Mouse (Mus musculus) left cerebral cortex, adult 2 months (tissue): ENCODE data around the gene Parvb. TPM values are rescaled to one million over a fixed set of nuclear protein-coding genes. Genes with fewer than 3 reads are reported as not detected.

Experiments
- DNase-seq, 2 experiments: peaks; one replicate each; pipeline ENCODE4 v3.0.0; 2021 to 2022; ENCODE audit warnings: low spot score in 2 of 2, mixed read lengths in 1 of 2; ENCODE audit errors: extremely low spot score in 1 of 2
- H3K27ac ChIP-seq: fragments of 200-600 bp; 2 replicates; pipeline ENCODE4 v1.8.1; 2022
- H3K4me3 ChIP-seq: fragments of 200-600 bp; 2 replicates; pipeline ENCODE4 v1.8.1; 2022
- CTCF ChIP-seq: fragments of 200-600 bp; IDR thresholded peaks from 2 replicates; pipeline ENCODE4 v1.8.1; 2022; ENCODE audit warnings: antibody characterized with exemption, mild to moderate bottlenecking, moderate library complexity
- intact Hi-C: fragments of 180-260 bp; cut with DNase I; formaldehyde crosslinking; loops from one replicate; pipeline ENCODE4 v1.15.1; 2025
- total RNA-seq, 2 experiments: library from RNA; stranded (reverse); gene quantifications; 2 replicates each; pipeline ENCODE4 v1.2.3; 2021

Gene Parvb
- total RNA-seq, 2 experiments from 2014 or later = 19.3 to 20.9 TPM

DNA sequence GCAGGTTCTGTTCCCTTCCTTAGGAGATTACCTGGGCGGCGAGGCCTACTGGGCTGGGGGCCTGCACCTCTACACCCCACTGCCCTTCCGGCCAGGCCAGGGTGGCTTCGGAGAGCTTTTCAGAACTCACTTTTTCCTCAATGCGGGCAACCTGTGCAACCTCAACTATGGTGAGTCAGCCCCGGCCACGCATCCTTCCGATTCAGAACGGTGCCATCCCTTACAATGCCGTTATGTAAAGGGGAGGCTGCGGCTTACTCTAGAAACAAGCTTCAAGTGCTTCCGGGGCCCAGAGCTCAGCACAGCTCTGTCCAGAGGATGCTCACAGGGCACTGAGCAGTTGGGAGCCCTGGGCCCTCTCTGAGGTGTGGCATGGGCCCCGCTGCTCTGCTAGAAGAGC is 21.4 kb upstream of the Parvb start:
- Histone ChIP-seq H3K4me3 (no peak overlapping the region), H3K27ac (peak overlapping the region; percentile 36; the same call in 1 of the 2 replicates)
- TF ChIP-seq CTCF = no peak
- DNase-seq = no peak
- intact Hi-C loops = loop anchor here (5.0 kb wide), 1 partner anchor 402 kb away; no protein-coding TSS in a partner anchor

DNA sequence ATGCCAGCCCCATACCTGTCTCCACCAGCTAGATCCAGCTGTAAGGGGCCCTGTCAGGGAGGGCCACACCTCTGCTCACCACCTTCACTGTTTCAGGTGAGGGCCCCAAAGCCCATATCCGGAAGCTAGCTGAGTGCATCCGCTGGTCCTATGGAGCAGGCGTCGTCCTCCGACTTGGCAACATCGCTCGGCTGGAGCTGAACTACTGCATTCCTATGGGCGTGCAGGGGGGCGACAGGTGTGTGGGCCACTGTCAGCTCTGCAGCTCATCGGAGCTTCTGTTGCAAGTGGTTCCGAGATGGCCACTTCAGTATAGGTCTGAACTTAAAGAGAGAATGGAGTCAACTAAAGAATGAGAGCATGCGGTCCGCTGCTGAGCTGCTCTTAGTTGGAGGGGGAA is 20.9 kb upstream of the Parvb start:
- Histone ChIP-seq H3K4me3 (no peak overlapping the region), H3K27ac (no peak overlapping the region; the same call in 1 of the 2 replicates)
- intact Hi-C loops = loop anchor here (5.0 kb wide), 1 partner anchor 401 kb away; no protein-coding TSS in a partner anchor
- DNase-seq = no peak
- TF ChIP-seq CTCF = no peak

DNA sequence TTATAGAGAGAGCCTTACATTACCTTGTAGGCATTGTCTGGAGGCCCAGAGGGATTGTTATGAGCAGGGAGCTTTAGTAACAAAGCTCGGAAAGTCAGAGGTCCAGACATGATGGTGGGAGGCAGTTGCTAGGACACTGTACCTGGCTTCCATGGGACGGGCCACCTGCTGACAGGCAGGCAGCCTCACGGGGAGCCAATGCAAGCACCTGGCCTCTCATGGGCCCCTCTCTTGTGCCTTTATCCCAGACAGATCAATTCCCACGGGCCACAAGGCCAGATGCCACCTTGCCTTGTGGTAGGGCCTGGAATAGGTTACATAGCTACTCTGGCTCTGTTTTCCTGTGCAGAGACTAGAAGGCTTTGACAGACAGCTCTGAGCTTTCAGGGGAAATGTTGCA is 20.3 kb upstream of the Parvb start:
- intact Hi-C loops = loop anchor here (5.0 kb wide), 1 partner anchor 401 kb away; no protein-coding TSS in a partner anchor
- DNase-seq = no peak
- no peak overlapping the region for H3K27ac ChIP-seq
- TF ChIP-seq CTCF = no peak
- H3K4me3 ChIP-seq = no peak overlapping the region

DNA sequence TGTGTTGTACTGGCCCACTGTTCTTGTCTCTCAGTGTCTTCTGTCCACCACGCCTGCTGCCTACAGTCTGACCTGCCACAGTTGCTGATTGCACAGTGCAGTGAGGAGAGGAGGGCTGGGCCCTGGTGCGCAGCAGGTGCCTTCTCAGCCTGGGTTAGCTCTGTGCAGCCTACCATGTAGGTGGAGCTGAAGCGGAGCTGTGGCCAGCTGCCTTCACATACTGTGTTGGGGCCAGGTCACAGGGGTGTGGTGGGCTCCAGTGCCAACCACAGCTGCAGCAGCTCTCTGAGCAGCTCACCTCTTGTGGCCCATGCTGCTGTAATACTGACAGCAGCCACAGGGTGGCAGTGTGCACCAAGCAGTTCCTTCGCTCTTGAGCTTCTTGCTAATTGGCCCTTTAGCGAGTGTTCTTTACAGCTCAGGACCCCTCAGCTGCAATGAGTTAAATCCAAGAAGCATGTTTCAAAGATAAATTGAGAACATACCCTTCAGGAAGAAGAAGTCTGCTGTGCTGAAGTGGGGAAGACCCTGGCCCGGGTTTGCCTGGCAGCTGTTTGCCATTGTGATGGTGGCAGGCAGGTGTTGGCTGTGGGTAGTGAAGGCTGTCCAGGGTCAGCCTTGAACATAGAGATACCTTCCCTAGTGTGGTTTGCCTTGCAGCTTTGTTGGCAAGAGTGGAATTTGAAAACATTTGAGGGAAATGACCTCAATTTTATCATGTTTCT is 19.6 kb upstream of the Parvb start:
- intact Hi-C loops = loop anchor here (1.0 to 5.0 kb wide), 2 partner anchors 400 to 419 kb away; no protein-coding TSS in a partner anchor
- peak; percentile 100 for TF ChIP-seq CTCF
- Histone ChIP-seq H3K27ac (no peak overlapping the region), H3K4me3 (no peak overlapping the region)
- DNase-seq = peak; percentile 85 to 90

DNA sequence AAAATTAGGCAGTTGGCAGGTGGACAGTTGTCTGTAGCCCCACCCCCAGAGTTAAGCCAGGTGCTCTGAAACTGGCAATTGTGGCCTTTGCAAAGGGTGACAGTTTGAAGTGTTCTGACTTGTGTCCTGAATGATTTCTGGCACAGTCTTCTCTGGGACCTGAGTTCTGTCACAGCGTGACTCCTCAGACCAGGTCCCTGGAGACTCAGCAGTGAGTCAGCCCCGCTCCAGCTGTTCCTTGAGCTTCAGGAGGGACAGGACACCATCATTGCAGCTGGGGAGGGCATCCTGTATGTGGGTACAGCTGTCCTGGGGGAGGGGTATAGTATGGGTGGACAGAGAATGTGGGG is 19.1 kb upstream of the Parvb start:
- intact Hi-C loops = loop anchor here (1.0 to 5.0 kb wide), 2 partner anchors 400 to 419 kb away; no protein-coding TSS in a partner anchor
- TF ChIP-seq CTCF = no peak
- Histone ChIP-seq H3K4me3 (no peak overlapping the region), H3K27ac (no peak overlapping the region)
- DNase-seq = no peak

DNA sequence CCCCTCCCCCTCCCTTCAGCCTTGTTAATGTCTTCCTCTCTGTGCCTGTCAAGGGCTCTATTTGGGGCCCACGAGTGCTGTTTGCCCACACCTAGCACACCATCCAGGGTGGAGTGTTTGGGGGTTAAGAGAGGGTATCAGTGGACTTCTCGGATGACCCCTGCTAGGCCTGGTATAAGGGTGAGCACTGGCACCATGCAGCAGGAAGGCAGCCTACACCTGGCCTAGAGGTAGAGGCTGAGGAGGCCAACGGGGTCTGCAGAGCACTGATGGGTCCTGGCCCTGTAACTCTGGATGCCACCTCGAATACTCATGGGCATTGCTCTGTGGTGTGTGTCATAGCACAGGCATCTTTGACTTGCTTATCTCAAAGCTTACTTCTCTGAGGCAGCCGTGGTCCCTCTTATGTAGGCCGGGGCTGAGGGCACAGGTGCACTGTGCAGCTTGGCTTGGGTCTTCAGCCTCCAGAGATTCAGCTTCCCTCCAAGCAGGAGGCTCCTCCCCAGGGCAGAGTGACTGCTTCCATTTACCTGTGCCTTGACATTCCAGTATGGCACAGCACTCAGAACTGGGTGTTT is 18.6 kb upstream of the Parvb start:
- DNase-seq = no peak
- no peak overlapping the region for H3K4me3 ChIP-seq
- no peak for TF ChIP-seq CTCF
- H3K27ac ChIP-seq = no peak overlapping the region
- intact Hi-C loops = loop anchor here (5.0 kb wide), 1 partner anchor 399 kb away; no protein-coding TSS in a partner anchor

DNA sequence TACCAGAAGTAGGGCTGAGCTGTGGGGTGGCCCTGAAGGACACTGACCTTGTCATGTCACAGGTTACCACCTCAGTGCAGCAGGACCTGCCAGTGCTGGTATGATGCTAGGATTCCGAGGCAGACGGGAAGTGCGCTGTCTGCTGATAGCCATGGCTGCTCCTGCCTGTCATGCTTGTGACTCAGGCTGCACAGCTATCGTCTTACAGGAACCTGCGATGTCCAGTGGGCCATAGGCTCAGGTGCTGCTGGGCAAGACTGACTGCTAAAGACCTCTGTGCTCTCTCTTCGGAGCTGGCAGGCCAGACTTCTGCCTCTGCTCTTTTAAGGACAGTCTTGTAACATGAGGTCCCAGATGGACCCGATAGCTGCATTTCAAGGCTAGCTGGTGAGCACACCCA is 17.4 kb upstream of the Parvb start:
- DNase-seq = no peak
- intact Hi-C loops = loop anchor here (5.0 kb wide), 1 partner anchor 398 kb away; no protein-coding TSS in a partner anchor
- Histone ChIP-seq H3K4me3 (no peak overlapping the region), H3K27ac (no peak overlapping the region)
- TF ChIP-seq CTCF = no peak

DNA sequence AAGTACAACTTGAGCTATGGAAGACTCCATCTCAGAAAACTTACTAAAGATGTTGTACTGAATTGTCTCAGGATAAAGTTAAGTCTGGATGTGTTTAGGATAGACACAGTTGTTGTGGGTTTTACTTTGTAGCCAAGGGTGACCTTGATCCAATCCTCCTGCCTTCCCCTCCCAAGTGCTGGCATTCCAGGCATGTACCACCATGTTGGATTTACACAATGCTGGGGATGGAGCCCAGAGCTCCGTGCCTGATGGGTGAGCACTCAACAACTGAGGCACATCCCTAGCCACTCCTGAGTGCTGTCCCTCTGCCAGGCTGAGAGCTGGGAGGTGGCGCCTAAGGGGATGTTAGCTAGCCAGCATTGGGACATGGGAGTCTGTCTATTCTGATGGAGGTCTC is 16.6 kb upstream of the Parvb start:
- H3K4me3 ChIP-seq = no peak overlapping the region
- TF ChIP-seq CTCF = no peak
- no peak for DNase-seq
- no peak overlapping the region for H3K27ac ChIP-seq
- intact Hi-C loops = no loop called here

DNA sequence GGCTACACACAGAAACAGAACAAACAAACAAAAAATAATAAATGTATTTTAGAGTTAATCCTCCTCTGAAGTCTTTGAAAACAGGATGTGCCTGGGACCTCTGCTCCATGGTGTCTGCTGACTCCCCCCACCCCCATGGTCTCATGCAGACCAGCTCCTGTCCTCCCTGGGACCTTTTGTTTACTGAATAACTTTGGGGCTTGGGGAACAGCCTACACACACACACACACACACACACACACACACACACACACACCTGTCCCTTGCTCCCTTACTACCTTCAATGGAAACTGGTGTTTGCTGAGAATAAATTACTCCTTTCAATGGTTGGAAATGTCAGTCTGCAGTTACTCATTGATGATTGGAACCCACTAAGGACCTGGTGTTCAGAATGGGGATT is 15.8 kb upstream of the Parvb start:
- Histone ChIP-seq H3K27ac (no peak overlapping the region), H3K4me3 (no peak overlapping the region)
- DNase-seq = no peak
- TF ChIP-seq CTCF = no peak
- intact Hi-C loops = no loop called here

DNA sequence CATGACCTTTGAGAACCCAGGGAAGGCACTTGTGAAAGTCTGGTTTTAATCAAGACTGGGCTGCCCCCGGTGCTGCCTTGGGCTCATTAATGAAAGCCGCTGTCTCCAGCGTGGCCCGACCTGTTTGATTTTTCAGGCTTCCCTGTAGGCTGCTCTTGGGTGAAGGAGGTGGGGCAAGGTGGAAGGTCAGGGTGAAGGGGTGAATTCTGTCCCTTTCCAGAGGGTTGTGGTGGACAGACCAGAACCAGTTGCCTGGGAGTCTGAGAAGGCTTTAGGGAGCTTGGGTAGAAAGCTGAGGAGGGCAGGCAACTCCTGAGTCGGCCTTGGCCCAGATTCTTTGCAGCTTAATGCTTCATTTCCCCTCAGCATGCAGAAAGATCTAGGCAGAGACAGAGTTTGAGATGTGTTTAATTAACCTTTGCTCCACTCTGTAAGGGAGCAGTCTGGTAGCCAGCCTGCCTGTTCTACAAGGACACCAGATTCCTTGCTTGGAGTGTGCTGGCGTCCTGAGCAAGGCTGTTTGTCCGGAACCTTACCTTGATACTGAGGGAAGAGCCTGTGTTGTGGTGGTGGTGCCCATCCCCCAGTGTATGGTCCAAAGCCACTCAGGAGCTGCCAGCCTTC is 15.3 kb upstream of the Parvb start:
- intact Hi-C loops = no loop called here
- DNase-seq = no peak
- Histone ChIP-seq H3K27ac (no peak overlapping the region), H3K4me3 (no peak overlapping the region)
- TF ChIP-seq CTCF = no peak

DNA sequence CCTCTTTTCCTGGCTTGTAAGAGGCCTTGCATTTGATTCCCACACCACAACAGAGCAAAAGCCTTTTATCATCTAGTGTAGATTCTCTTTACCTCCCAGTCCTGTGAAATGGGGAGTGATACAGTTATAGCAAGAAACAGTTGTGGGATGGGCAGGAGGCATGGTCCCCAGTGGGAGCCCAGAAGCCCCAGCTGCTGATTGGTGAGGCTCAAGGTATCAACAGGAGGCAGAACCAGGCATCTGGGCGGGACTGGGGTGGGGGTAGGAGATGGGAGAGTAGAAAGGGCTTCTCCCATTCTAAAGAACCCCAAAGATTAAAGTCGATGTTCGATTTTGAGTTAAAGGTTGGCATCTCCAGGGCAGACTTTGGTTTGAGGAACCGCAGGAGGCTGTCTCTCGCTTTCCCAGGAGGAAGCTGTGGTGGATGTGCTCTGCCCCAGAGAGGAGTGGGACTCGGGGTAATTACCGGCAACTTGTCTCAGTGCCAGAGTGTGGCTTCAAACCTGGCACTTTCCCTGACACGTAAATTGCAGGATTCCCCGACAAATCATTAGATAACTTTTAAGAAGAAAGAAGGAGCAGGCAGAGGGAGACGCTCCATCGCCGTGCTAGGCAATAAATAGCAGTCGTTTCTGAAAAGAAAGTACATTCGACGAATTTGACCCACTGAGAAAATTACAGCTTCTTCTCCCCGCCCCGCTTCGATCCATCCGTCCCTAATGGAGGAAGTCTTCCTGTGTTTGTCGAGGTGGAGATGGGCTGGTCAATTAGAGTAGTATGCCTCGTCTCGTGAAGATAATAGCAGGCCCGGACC is 13.7 kb upstream of the Parvb start:
- intact Hi-C loops = no loop called here
- no peak overlapping the region for H3K27ac ChIP-seq
- no peak overlapping the region for H3K4me3 ChIP-seq
- TF ChIP-seq CTCF = no peak
- DNase-seq = no peak
